Mouse (Mus musculus) CD4-positive naive resting alpha-beta T cell, adult 57 days (primary cell): ENCODE data around the gene Pfn3. TPM values are rescaled to one million over a fixed set of nuclear protein-coding genes. Genes with fewer than 3 reads are reported as not detected.

Experiments used
- total RNA-seq: library from RNA; stranded (reverse); gene quantifications from one replicate; pipeline ENCODE4 v1.2.4, GENCODE M21; 2023

Gene Pfn3
- total RNA-seq = not detected

GRCm38 (mm10) chr13:55414743-55415380 is at the start of gene Pfn3:
TSS of gene Pfn3 (minus strand) at chr13:55415232.

GRCm38 (mm10) chr13:55464027-55464884 is 49.2 kb upstream of the Pfn3 start, which contains the start of gene Prr7:
TSS of gene Prr7 (plus strand) at chr13:55464267.

GRCm38 (mm10) chr13:55444937-55445315 is 29.9 kb upstream of the Pfn3 start, which contains the start of gene Grk6:
TSS of gene Grk6 (plus strand) at chr13:55445072.

GRCm38 (mm10) chr13:55426613-55427012 is 11.6 kb upstream of the Pfn3 start, which contains the start of gene F12:
TSS of gene F12 (minus strand) at chr13:55426793.

GRCm38 (mm10) chr13:55398088-55398487 is 16.9 kb downstream of the Pfn3 start, which contains the start of gene Slc34a1:
TSS of gene Slc34a1 (plus strand) at chr13:55398187.

GRCm38 (mm10) chr13:55369531-55370114 is 45.4 kb downstream of the Pfn3 start, which contains the start of gene Rgs14:
TSS of gene Rgs14 (plus strand) at chr13:55369732.

Other genes with a start within 250 kb of the Pfn3 start
- 181 TPM for gene Nsd1, start 205.4 kb downstream of the Pfn3 start, total RNA-seq
- 148 TPM for gene Prelid1, start 94.7 kb downstream of the Pfn3 start, total RNA-seq
- gene Rab24, start 93.3 kb downstream of the Pfn3 start, total RNA-seq = 48.6 TPM
- 0.92 TPM for gene Mxd3, start 85.4 kb downstream of the Pfn3 start, total RNA-seq
- gene Lman2, start 52.4 kb downstream of the Pfn3 start, total RNA-seq = 98.9 TPM
- gene Rgs14, start 45.5 kb downstream of the Pfn3 start, total RNA-seq = 92.6 TPM
- not detected for gene Slc34a1, start 17.0 kb downstream of the Pfn3 start, total RNA-seq
- gene F12, start 11.6 kb upstream of the Pfn3 start, total RNA-seq = 0.47 TPM
- 458 TPM for gene Grk6, start 29.8 kb upstream of the Pfn3 start, total RNA-seq
- gene Prr7, start 49.0 kb upstream of the Pfn3 start, total RNA-seq = 50.3 TPM
- 0.24 TPM for gene Dbn1, start 72.9 kb upstream of the Pfn3 start, total RNA-seq
- gene Pdlim7, start 98.4 kb upstream of the Pfn3 start, total RNA-seq = 11.0 TPM
- gene Dok3, start 114.1 kb upstream of the Pfn3 start, total RNA-seq = 15.6 TPM
- 74.8 TPM for gene Ddx41, start 121.4 kb upstream of the Pfn3 start, total RNA-seq
- gene Fam193b, start 155.9 kb upstream of the Pfn3 start, total RNA-seq = 173 TPM
- gene Tmed9, start 158.5 kb upstream of the Pfn3 start, total RNA-seq = 102 TPM
- 31.1 TPM for gene B4galt7, start 184.7 kb upstream of the Pfn3 start, total RNA-seq
- gene Caml, start 207.8 kb upstream of the Pfn3 start, total RNA-seq = 22.6 TPM
- 96.7 TPM for gene Ddx46, start 219.8 kb upstream of the Pfn3 start, total RNA-seq